Mouse (Mus musculus): ENCODE measurements at regions not wholly inside any gene's neighbourhood (a gene's known extent, or its start where the extent isn't known, plus 50 kb on each side); places are given as distances from the start of the nearest gene placed in this dataset.

DNA sequence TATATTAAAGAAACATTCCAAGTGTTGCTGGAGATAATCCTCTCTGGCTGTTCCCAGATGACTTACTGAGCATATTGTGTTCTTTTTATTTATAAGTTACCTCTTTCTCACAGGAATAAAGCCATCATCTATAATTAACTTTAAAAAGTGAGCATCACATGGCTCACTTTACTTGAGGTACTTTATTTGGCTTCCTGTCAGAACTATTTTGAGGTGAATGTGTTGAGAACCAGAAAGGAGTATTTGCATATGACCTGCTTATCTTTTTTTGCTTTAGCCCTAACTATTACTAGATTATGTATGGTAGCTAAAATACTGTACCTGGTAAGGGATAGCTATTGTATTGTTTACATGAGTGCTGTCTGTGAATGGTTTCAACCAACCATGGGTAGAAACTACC is 238.1 kb downstream of the Gm21750 start:
- TF ChIP-seq CTCF (IDR thresholded peaks at IDR 0.05; ENCODE audit: insufficient read depth, low read depth, low read length) (no peak), POLR2A (IDR thresholded peaks at IDR 0.05; ENCODE audit: insufficient read depth, low read depth, low read length) (no peak)
